Mouse (Mus musculus): Measurements from ENCODE around the gene Gm28035. TPM values are rescaled to one million over a fixed set of nuclear protein-coding genes. Genes with fewer than 3 reads are reported as not detected.

The Gm28035 gene
- total RNA-seq (2021), result 1 to 10 TPM in 1 of 2 experiments, under 1 TPM in 1; 0.99 to 2.0 TPM
- long read RNA-seq, experiment 1, partial matches to known transcripts, result 2 of 8 reads
- long read RNA-seq, experiment 1, other reads (novel, unspliced or antisense), result 6 of 8 reads
- long read RNA-seq, experiment 2, partial matches to known transcripts, result 2 of 6 reads
- long read RNA-seq, experiment 2, other reads (novel, unspliced or antisense), result 4 of 6 reads

- intact Hi-C loops (cut with DNase I), result no loop called here
These were observed at the start of gene Gm28035 for GRCm38 (mm10) chr2:30240267-30240666. Gm28035 (plus strand) TSS chr2:30240567.

GRCm38 (mm10) chr2:30191790-30192580, 48.4 kb upstream of the Gm28035 start:
- DNase-seq, result no peak
- intact Hi-C loops (cut with DNase I), result loop anchor here (5.0 kb wide), 1 partner anchor 90 kb away; the partner anchor contains the start of gene Gm28038

More at GRCm38 (mm10) chr2:30240267-30240666, at the start of gene Gm28035:
- no peak for DNase-seq

GRCm38 (mm10) chr2:30194656-30195055, 45.7 kb upstream of the Gm28035 start:
- DNase-seq, result no peak

GRCm38 (mm10) chr2:30198021-30198420, 42.3 kb upstream of the Gm28035 start:
- intact Hi-C loops (cut with DNase I), result no loop called here
- no peak for DNase-seq

More at GRCm38 (mm10) chr2:30194656-30195055, 45.7 kb upstream of the Gm28035 start:
- intact Hi-C loops (cut with DNase I), result loop anchor here (5.0 kb wide), 1 partner anchor 88 kb away; the partner anchor contains the start of gene Gm28038

- intact Hi-C loops (cut with DNase I), result no loop called here
- DNase-seq, result no peak
These were observed 40.4 kb upstream of the Gm28035 start for GRCm38 (mm10) chr2:30199984-30200383.

GRCm38 (mm10) chr2:30200388-30200925, 39.9 kb upstream of the Gm28035 start:
- no peak for DNase-seq
- intact Hi-C loops (cut with DNase I), result no loop called here

GRCm38 (mm10) chr2:30203439-30203838, 36.9 kb upstream of the Gm28035 start:
- DNase-seq, result no peak
- intact Hi-C loops (cut with DNase I), result loop anchor here (2.0 kb wide), 1 partner anchor 25 kb away; the partner anchor contains the start of gene Spout1

- intact Hi-C loops (cut with DNase I), result no loop called here
- no peak for DNase-seq
These were observed 35.1 kb upstream of the Gm28035 start for GRCm38 (mm10) chr2:30205255-30205628.

GRCm38 (mm10) chr2:30205629-30206357, 34.6 kb upstream of the Gm28035 start, which contains the start of gene Kyat1:
Kyat1 (minus strand) TSS chr2:30205847.
- DNase-seq, result peak; percentile 92
- intact Hi-C loops (cut with DNase I), result loop anchor here (2.0 kb wide), 1 partner anchor 31 kb away; the partner anchor contains the start of gene Lrrc8a

GRCm38 (mm10) chr2:30207401-30207800, 33.0 kb upstream of the Gm28035 start:
- DNase-seq, result no peak
- intact Hi-C loops (cut with DNase I), result loop anchor here (2.0 kb wide), 1 partner anchor 29 kb away; the partner anchor contains the start of gene Lrrc8a

- DNase-seq, result no peak
- intact Hi-C loops (cut with DNase I), result loop anchor here (2.0 kb wide), 1 partner anchor 29 kb away; the partner anchor contains the start of gene Lrrc8a
These were observed 32.5 kb upstream of the Gm28035 start for GRCm38 (mm10) chr2:30207886-30208285.

- intact Hi-C loops (cut with DNase I), result no loop called here
- DNase-seq, result no peak
These were observed 28.8 kb upstream of the Gm28035 start for GRCm38 (mm10) chr2:30211408-30212168.

- intact Hi-C loops (cut with DNase I), result no loop called here
- no peak for DNase-seq
These were observed 28.2 kb upstream of the Gm28035 start for GRCm38 (mm10) chr2:30212169-30212545.

- intact Hi-C loops (cut with DNase I), result no loop called here
- no peak for DNase-seq
These were observed 27.4 kb upstream of the Gm28035 start for GRCm38 (mm10) chr2:30212951-30213350.

GRCm38 (mm10) chr2:30214745-30215144, 25.6 kb upstream of the Gm28035 start:
- no peak for DNase-seq

GRCm38 (mm10) chr2:30215493-30215892, 24.9 kb upstream of the Gm28035 start:
- no peak for DNase-seq
- intact Hi-C loops (cut with DNase I), result no loop called here

More at GRCm38 (mm10) chr2:30214745-30215144, 25.6 kb upstream of the Gm28035 start:
- intact Hi-C loops (cut with DNase I), result no loop called here

GRCm38 (mm10) chr2:30216293-30216692, 24.1 kb upstream of the Gm28035 start:
- no peak for DNase-seq

GRCm38 (mm10) chr2:30235593-30235992, 4.8 kb upstream of the Gm28035 start:
- DNase-seq, result no peak
- intact Hi-C loops (cut with DNase I), result no loop called here

More at GRCm38 (mm10) chr2:30216293-30216692, 24.1 kb upstream of the Gm28035 start:
- intact Hi-C loops (cut with DNase I), result no loop called here

GRCm38 (mm10) chr2:30236426-30237198, 3.8 kb upstream of the Gm28035 start:
- intact Hi-C loops (cut with DNase I), result loop anchor here (2.0 kb wide), 1 partner anchor 30 kb away; no protein-coding TSS in a partner anchor
- DNase-seq, result no peak
